Mouse (Mus musculus) kidney, adult 11 months (tissue): ENCODE measurements at regions not wholly inside any gene's neighbourhood (a gene's known extent, or its start where the extent isn't known, plus 50 kb on each side); places are given as distances from the start of the nearest gene placed in this dataset.

Experiments used
- DNase-seq: peaks from one replicate; pipeline ENCODE4 v3.0.0; 2022

- no peak for DNase-seq
Measured at GRCm38 (mm10) chr13:107462791-107463190, 440.9 kb upstream of the Kif2a start.

GRCm38 (mm10) chr13:107461048-107461912 lies 439.4 kb upstream of the Kif2a start:
- DNase-seq, result peak; percentile 45

GRCm38 (mm10) chr13:107458730-107459129 lies 436.8 kb upstream of the Kif2a start:
- DNase-seq, result no peak

- no peak for DNase-seq
Measured at GRCm38 (mm10) chr13:107457270-107457669, 435.3 kb upstream of the Kif2a start.

- no peak for DNase-seq
Measured at GRCm38 (mm10) chr13:107456394-107456793, 434.5 kb upstream of the Kif2a start.

- peak; percentile 85 for DNase-seq
Measured at GRCm38 (mm10) chr13:107449598-107450179, 427.8 kb upstream of the Kif2a start.

GRCm38 (mm10) chr13:107447813-107448212 lies 425.9 kb upstream of the Kif2a start:
- no peak for DNase-seq

GRCm38 (mm10) chr13:107419363-107420155 lies 397.6 kb upstream of the Kif2a start:
- no peak for DNase-seq

GRCm38 (mm10) chr13:107410267-107410666 lies 388.3 kb upstream of the Kif2a start:
- DNase-seq, result no peak

GRCm38 (mm10) chr13:107407674-107408026 lies 385.7 kb upstream of the Kif2a start:
- DNase-seq, result no peak

- no peak for DNase-seq
Measured at GRCm38 (mm10) chr13:107406977-107407673, 385.2 kb upstream of the Kif2a start.

- no peak for DNase-seq
Measured at GRCm38 (mm10) chr13:107398621-107399363, 376.9 kb upstream of the Kif2a start.

- DNase-seq, result peak; percentile 41
Measured at GRCm38 (mm10) chr13:107396036-107396435, 374.1 kb upstream of the Kif2a start.

- no peak for DNase-seq
Measured at GRCm38 (mm10) chr13:107394451-107394850, 372.5 kb upstream of the Kif2a start.

- no peak for DNase-seq
Measured at GRCm38 (mm10) chr13:107389535-107390150, 367.7 kb upstream of the Kif2a start.

- DNase-seq, result no peak
Measured at GRCm38 (mm10) chr13:107389074-107389473, 367.1 kb upstream of the Kif2a start.

- no peak for DNase-seq
Measured at GRCm38 (mm10) chr13:107378076-107378475, 356.1 kb upstream of the Kif2a start.

GRCm38 (mm10) chr13:107372666-107373065 lies 350.7 kb upstream of the Kif2a start:
- no peak for DNase-seq

GRCm38 (mm10) chr13:107371616-107372582 lies 350.0 kb upstream of the Kif2a start:
- peak; percentile 17 for DNase-seq

GRCm38 (mm10) chr13:107367639-107368038 lies 345.7 kb upstream of the Kif2a start:
- no peak for DNase-seq

GRCm38 (mm10) chr13:107365766-107366165 lies 343.8 kb upstream of the Kif2a start:
- no peak for DNase-seq
